Mouse (Mus musculus) spleen, adult 12 weeks (tissue): ENCODE measurements around the gene Rab32.
A peak's percentile ranks its signal among the peaks of the same experiment; 100 is the strongest.
"Not testable (repeated sequence)": the region's sequence is repeated elsewhere in the genome, so short reads cannot be mapped to it uniquely, and the experiment has no call there.

Source experiments
- DNase-seq: peaks from one replicate; pipeline ENCODE4 v3.0.0; 2022; ENCODE audit warnings: low spot score

Gene Rab32

DNA sequence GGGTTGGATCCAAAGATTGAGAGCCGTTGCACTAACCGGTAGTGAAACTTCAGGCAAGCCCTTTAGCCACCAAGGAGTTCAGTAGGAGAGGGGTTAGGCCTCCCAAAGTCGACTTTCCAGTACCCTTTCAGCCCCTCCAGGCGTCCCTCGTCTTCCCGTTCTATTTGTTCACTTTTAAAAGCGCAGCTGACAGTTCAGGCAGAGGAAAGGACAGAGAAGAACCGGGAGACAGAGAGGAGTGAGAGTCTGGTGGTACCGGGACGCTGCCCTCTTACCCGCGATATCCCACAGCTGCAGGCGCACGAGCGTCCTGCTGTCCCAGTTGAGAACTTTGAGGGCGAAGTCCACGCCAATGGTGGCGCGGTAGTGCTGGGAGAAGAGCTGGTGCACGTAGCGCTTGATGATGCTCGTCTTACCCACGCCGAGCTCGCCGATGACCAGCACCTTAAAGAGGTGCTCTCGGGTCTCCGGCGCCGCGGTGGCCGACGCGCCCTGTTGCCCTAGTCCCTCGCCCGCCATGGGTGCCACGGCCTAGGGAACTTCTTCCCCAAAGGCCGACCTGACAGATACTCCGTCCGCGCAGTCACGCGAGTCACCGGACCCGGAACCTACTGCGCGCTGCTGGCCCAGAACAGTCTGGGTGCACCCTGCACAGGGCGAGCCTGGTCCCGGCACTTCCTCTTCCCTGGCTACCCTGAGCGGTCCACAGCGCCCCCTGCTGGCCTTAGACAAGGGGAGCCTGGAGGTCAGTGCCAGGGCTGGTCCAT, at the start of gene Rab32:
Gene Rab32 (minus strand): TSS at position 696 of the 767 bp plus-strand sequence.
- DNase-seq, result peak; percentile 65

DNA sequence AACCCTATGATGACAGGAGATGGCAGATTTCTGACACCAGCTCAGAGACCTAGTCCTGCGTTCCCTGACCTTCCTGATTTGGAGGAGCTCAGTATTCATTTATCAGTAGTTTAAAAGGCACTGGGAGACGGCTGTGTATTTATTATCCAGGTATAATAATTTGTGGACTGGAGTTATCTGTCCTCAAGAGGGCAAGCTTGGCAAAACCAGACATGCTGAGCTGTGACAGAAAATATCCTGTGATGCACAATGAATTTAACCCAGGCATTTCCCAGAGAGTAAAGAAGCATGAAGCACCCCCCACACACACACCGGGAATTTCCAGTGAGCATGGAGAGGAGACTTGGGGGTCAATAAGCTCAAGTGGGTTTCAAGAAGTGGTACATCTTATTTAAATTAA, 42.7 kb upstream of the Rab32 start:
- DNase-seq, result no peak

GRCm38 (mm10) chr10:10597495-10597894, 39.4 kb upstream of the Rab32 start:
- not testable (repeated sequence) for DNase-seq

DNA sequence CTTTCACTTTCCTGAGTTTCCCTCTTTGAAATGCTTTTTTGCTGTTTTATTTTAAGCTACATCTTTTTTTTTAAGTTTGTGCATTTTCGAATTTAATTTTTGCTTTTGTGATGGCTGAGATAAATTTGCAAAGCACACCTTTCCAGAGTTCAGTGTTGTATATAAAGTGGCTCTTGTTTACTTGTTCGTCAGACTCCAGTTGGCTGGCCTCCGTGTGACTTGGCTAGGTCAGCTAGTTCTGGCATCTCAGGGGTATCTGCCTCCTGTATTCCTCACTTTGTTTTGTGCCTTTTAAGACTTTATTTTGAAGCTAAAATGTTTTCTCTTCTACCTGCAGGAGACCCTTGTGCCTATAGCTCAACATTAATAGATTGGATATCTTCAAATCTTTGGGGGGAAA, 22.7 kb upstream of the Rab32 start:
- no peak for DNase-seq

DNA sequence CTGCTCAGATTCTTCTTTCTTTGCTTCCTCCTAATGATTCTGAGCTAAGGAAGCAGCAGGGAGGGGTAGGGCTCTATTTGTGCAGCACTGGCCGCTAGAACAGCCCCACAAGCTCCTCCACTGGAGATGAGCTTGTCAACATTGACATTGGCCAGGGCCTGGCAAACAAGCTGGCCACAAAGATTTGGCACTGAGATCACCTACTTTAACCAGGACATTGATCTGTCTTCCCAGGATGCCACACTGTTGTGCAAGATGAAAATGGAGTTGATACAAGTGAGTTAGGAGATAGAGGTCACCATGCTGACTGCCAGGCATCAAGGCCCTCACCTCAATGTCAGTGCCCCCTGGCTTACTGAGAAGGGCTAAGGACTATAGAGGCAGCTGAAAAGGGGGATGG, 21.8 kb upstream of the Rab32 start:
- DNase-seq, result no peak

- no peak for DNase-seq
These were observed 259 bp upstream of the Rab32 start for GRCm38 (mm10) chr10:10558337-10558711.

- no peak for DNase-seq
These were observed 980 bp downstream of the Rab32 start for GRCm38 (mm10) chr10:10557085-10557484.

GRCm38 (mm10) chr10:10555676-10556075, 2.4 kb downstream of the Rab32 start:
- DNase-seq, result no peak

DNA sequence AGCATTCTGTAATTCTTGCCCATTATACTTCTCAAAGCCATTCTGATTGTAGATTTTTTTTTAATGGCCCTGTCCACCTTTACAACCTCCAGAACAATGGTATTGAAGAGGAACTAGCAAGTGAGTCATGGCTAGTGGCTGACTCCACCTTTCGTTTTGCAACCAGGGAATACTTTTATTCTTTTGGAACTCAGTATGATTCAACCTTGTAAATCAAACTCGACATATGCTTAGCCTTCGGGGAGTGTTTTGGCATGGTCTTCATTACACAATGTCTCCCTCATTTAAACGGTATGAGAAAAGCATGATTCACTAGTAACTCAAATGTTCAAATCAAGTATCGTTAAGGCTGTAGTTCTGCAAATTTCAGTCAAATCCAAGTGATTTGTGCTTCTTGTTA, 2.8 kb downstream of the Rab32 start:
- DNase-seq, result no peak

- no peak for DNase-seq
These were observed 7.9 kb downstream of the Rab32 start for GRCm38 (mm10) chr10:10550134-10550533.

GRCm38 (mm10) chr10:10546623-10547022, 11.4 kb downstream of the Rab32 start:
- no peak for DNase-seq

DNA sequence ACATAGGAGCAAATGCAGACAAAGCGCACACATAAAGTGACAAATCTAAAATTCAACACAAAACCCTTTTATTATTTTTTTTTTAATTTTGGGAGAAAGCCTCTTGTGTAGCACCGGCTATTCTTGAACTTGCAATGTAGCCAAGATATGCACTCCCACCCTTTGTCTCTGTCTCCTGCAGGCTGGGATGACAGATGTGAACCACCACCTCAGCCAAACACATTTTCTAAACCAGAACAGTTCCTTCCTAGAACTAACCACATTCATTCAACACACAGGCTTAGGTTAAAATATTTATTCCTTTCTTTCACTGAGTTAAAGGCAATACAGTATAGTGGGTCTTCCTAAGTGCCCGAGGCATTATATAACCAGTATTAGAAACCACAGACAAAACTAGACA, 13.1 kb downstream of the Rab32 start:
- DNase-seq, result no peak
